Mouse (Mus musculus) fibroblast of lung, adult 2 months (primary cell): ENCODE measurements around the gene Abr.

Experiments
- DNase-seq: peaks from one replicate; pipeline ENCODE4 v3.0.0-alpha.2; 2011; ENCODE audit warnings: low read depth

Gene Abr

DNA sequence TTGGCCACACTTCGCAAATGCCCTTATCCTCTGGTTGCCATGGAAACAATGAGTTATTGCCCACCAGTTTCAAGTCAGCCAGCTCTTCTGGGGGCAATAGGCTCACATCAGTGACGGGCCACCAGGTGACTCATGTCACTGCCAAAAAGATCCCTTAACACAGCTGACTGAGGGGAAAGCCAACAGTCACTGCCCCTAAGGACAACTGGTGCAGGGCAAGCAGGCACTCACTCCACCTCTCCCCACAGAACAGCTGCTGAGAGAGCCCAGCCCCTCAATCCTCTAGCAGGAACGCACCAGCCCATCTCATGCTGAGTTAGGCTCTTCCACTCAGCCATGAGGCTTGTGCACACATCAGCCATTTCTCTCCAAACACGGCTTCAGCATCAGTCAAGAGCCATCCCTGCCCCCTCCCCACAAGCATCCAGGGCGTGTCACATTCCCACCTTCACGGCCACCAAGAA is 128.3 kb downstream of the Abr start:
- DNase-seq: no peak

- DNase-seq: no peak
These were observed 128.9 kb downstream of the Abr start for GRCm38 (mm10) chr11:76493167-76493566.

DNA sequence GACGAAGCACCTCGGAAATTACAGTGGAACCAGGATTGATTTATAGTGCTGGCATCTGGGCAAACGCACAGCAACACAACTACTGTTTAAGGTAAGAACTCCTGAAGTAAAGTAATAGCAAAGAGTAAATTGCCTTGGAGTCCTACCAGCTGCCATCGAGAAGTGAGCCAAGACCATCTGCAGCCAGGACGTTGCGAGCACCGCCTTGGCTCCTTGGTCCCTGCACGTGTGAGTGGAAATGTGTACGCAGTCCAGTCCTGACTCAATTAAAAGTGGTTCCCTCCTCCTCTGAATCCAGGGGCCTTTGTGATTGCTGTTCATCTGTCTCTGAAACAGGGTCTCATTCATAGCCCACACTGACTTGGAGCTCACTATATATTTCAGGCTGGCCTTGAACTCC is 130.3 kb downstream of the Abr start:
- no peak for DNase-seq

DNA sequence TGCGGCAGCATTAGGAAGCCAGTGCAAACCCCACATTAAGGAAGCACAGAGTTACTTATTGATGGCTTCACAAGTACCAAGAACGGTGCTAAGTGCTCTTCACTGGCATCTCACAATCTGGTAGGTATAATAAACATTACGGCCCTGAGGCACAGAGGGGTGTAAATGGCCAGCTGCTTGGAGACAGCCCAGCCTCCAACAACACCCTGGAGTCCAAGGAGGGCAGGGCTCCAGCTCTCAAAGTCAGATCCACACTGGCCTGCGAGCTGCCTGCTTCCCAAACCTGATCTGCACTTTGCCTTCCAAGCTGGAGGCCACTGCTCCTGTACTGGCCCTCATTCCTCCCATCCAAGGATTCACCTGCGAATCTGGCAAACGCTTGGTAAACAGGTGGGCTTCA is 132.7 kb downstream of the Abr start:
- no peak for DNase-seq

GRCm38 (mm10) chr11:76487024-76487423 is 135.1 kb downstream of the Abr start:
- DNase-seq: no peak

GRCm38 (mm10) chr11:76484033-76484432 is 138.1 kb downstream of the Abr start:
- no peak for DNase-seq

- no peak for DNase-seq
These were observed 138.9 kb downstream of the Abr start for GRCm38 (mm10) chr11:76483171-76483727.

GRCm38 (mm10) chr11:76482697-76483096 is 139.4 kb downstream of the Abr start:
- no peak for DNase-seq

GRCm38 (mm10) chr11:76482183-76482582 is 139.9 kb downstream of the Abr start:
- DNase-seq: no peak

DNA sequence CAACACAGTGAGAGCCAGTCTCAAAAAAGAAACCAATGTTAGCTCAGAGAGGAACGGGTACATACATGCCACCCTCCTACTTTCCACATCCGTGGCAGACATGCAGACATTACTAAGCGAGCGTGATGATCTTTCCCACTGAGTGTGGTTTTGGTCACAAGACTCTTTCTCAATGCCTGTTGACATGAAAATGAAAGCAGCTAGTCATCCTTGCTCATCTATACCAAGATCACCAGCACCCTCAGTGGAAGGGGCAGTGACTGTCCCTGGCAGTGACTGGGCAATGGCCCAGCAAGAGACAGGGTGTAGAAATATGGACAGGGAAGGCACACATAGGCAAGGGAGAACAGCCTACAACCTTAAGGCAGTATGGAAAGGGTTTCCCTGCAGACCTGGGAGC is 142.4 kb downstream of the Abr start:
- DNase-seq: no peak

DNA sequence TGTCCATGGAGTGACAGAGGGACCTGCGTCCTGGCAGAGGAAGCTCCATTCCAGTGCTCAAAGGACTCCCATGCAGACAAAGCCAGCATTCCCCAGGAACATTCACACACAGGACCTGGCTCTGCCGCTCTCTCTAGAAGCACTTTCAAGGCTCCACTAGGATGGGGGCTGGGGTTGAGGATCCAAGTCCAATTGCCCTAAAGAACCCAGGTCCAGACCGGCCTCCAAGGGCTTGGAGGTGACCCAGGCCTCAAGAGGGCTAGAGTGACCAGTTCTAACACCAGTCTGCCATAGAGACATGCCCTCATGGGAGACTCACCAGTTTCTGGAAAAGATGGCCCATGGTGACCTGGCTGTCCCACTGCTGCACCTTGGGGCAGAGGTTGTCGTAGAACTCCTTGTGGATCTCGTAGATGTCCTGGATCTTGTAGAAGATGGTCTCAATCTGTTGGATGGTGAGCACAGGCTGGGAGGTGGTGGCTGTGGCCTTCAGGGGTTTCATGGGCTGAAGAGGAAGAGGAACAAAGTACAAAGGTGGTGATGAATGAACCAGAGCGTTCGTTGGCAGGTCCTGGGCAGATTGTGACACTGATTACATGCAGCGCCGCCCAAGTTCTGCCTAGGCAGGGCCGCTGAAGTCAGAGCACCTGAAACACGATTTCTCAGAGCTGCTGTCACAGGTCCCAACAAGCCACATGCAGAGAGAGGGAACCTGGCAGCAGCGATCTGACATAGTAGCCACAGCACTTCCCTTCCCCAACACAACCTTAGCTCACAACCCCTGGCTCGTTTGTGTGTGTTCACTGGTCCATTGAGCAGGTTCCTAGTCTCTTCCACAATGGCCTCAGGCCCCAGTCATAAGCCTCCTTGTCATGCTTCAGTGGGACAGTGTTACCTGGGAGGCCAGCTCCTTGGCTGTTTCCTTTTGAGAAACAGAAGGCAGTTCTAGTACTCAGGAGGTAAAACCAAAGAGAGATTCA is 143.1 kb downstream of the Abr start:
- DNase-seq: no peak

DNA sequence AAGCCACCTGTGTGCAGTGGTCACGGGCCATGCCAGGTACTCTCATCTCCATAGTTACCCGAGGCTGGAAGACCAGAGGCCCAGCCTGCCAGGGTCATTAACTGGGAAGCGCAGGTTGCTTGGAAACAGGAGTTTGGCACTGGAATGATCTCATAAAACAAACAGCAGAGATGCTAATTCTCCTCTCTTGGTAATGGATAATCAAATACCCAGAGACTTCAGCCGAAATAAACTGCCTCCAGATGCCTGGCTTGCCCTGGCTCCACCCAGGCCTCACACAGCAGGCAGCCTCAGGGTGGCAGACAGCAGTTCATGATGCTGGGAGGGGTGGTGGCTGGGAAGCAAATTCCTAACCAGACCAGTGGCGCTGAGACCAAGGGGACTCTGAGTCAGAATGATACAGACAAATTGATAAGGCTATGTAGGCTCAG is 145.0 kb downstream of the Abr start:
- no peak for DNase-seq

- no peak for DNase-seq
These were observed 145.6 kb downstream of the Abr start for GRCm38 (mm10) chr11:76476376-76477094.

DNA sequence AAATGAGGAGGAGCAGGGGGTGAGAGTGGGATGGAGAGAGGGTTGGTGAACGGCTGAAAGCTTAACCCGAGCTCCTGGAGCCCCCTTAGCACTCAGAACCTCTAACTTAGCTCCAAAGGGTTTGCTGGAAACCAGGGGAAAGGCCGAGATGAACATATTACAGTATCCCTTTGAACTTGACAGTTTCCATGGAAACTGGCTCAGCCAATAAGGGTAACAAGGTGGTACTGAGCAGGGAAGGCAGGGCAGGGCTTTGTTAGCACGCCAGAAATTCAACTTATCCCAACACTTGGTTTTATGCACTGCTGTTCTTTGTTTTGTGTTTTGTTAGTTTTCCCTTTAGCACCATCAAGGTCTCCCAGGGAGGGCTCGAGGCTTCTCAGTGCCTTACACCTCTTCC is 149.5 kb downstream of the Abr start:
- no peak for DNase-seq

GRCm38 (mm10) chr11:76469311-76469998 is 152.7 kb downstream of the Abr start:
- DNase-seq: no peak

DNA sequence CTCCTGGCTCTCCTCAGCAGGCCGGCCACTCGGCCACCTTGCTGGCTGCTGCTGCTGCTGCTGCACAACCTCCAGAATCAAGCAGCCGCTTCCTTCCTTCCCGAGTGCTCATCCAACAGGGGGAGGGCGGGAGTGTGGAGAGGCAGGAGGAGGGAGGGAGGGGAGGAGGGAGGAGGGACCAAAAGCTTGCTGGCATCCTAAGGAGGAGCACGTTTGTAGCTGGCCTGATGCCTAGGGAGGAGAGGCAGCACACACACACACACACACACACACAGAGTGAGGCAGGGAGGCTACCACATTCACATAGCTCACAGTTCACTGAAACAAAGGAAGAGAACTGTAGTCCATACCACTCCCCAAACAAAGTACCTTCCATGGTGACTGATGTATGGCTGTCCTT is 153.8 kb downstream of the Abr start:
- no peak for DNase-seq

- no peak for DNase-seq
These were observed 154.6 kb downstream of the Abr start for GRCm38 (mm10) chr11:76467487-76468005.

DNA sequence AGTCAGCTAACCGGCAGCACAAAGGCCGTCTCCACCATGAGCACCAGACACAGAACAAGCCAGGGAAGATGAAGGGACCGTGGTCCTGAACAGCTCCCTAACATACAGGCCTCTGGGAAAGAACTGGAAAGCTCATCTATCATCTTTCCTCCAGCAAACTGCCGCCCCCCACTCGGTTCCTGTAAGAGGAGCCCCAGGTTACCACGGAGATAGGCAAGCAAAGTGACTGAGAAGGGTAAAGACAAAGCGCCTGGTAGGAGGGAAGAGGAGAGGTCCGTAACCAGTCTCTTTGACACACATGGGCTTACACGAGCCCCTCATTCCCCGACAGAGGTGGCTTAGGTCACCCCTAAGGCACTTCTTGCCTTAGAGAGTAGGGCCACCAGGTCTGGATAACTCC is 155.0 kb downstream of the Abr start:
- no peak for DNase-seq

DNA sequence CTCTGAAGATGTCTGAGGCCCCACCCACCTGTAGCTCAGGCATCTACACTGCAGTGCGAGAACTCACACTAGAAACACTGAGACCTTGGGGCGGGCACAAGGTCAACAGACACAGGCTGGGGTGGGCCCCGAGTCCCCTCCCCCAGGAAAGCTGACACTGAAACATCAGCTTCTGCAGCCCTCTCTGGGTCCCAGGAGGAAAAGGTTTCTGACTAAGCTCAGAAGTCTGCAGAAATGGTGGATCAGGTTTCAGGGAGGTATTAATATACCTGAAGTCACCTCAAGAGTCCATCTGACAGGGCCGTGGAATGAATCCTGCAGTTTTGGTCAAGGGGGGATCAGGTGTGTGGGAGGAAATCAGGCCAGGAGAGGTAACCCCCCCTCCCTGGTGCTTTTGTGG is 156.2 kb downstream of the Abr start:
- no peak for DNase-seq

DNA sequence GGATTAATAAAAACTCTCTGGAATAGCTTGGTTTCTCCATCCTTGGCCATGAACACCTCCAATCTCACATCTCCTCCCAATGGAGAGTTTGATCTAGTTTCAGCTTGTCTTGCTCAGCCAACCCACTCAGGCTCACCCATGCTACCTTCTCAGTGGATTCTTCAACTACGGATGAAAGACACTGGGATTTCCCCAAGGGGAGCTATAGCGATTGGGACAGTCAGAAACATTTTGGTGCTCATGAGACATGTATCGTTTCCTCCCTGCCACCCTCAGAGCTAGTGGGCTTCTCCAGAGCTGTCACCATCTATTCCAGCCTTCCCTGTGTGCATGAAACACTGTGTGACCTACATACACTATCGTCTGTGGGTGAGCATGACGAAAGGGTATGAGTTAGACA is 160.4 kb downstream of the Abr start:
- DNase-seq: no peak

- DNase-seq: no peak
These were observed 160.9 kb downstream of the Abr start for GRCm38 (mm10) chr11:76461201-76461600.

GRCm38 (mm10) chr11:76459489-76459888 is 162.6 kb downstream of the Abr start:
- no peak for DNase-seq
